Mouse (Mus musculus) bone marrow macrophage, adult 2 months (primary cell): ENCODE measurements at regions not wholly inside any gene's neighbourhood (a gene's known extent, or its start where the extent isn't known, plus 50 kb on each side); places are given as distances from the start of the nearest gene placed in this dataset.

Source experiments
- CTCF ChIP-seq: IDR thresholded peaks from 2 replicates; pipeline ENCODE4 v1.5.1; 2012; ENCODE audit warnings: low read depth, mild to moderate bottlenecking, low read length, moderate library complexity
- POLR2A ChIP-seq: IDR thresholded peaks from 2 replicates; pipeline ENCODE4 v1.6.1; 2012; ENCODE audit warnings: mild to moderate bottlenecking, low read depth, low read length, borderline replicate concordance

- no peak for TF ChIP-seq POLR2A
- no peak for TF ChIP-seq CTCF
Observed at GRCm38 (mm10) chr7:36945024-36945815, 247.3 kb downstream of the Tshz3 start.
